Mouse (Mus musculus) forebrain, embryonic 15.5 days (tissue): ENCODE results near the gene Ccdc114. TPM values are rescaled to one million over a fixed set of nuclear protein-coding genes. Genes with fewer than 3 reads are reported as not detected.

Source experiments
- polyA plus RNA-seq: library from polyadenylated mRNA; unstranded; fragments of >200 nt; fragmentation: Nextera tagmentation; extraction: Ambion mirVana; gene quantifications from 2 replicates; pipeline ENCODE4 v1.2.1, GENCODE M21; 2015

Gene Ccdc114
- polyA plus RNA-seq, 1 experiment from 2014 or later, result 4.9 TPM

Other genes starting within 250 kb of the Ccdc114 start
- 0.29 and 0.45 TPM in 2 replicates for gene Ntn5, start 240.1 kb upstream of the Ccdc114 start, polyA plus RNA-seq
- 0.14 TPM in 1 of 2 replicates, not detected in the other for gene Sec1, start 229.7 kb upstream of the Ccdc114 start, polyA plus RNA-seq
- 39.0 and 39.8 TPM in 2 replicates for gene Car11, start 224.2 kb upstream of the Ccdc114 start, polyA plus RNA-seq
- gene Dbp, start 219.0 kb upstream of the Ccdc114 start, polyA plus RNA-seq, result 3.6 and 4.1 TPM in 2 replicates
- gene Rpl18, start 208.6 kb upstream of the Ccdc114 start, polyA plus RNA-seq, result 633 and 683 TPM in 2 replicates
- gene Sphk2, start 206.1 kb upstream of the Ccdc114 start, polyA plus RNA-seq, result 29.0 and 30.2 TPM in 2 replicates
- gene Fam83e, start 202.9 kb upstream of the Ccdc114 start, polyA plus RNA-seq, result 0.37 and 1.0 TPM in 2 replicates
- not detected in 2 replicates for gene Spaca4, start 198.3 kb upstream of the Ccdc114 start, polyA plus RNA-seq
- 21.7 and 22.9 TPM in 2 replicates for gene Lmtk3, start 140.3 kb upstream of the Ccdc114 start, polyA plus RNA-seq
- 6.0 and 7.6 TPM in 2 replicates for gene Sult2b1, start 139.4 kb upstream of the Ccdc114 start, polyA plus RNA-seq
- gene Cyth2, start 109.5 kb upstream of the Ccdc114 start, polyA plus RNA-seq, result 376 and 383 TPM in 2 replicates
- 0.55 and 0.98 TPM in 2 replicates for gene Kcnj14, start 99.3 kb upstream of the Ccdc114 start, polyA plus RNA-seq
- 46.8 and 46.9 TPM in 2 replicates for gene Grwd1, start 93.1 kb upstream of the Ccdc114 start, polyA plus RNA-seq
- gene Kdelr1, start 51.3 kb upstream of the Ccdc114 start, polyA plus RNA-seq, result 33.3 and 38.3 TPM in 2 replicates
- 0.84 and 0.92 TPM in 2 replicates for gene Grin2d, start 45.7 kb upstream of the Ccdc114 start, polyA plus RNA-seq
- 0.33 TPM in 1 of 2 replicates, not detected in the other for gene Syngr4, start 27.4 kb upstream of the Ccdc114 start, polyA plus RNA-seq
- 4.8 and 5.7 TPM in 2 replicates for gene Tmem143, start 27.1 kb upstream of the Ccdc114 start, polyA plus RNA-seq
- 17.2 and 18.5 TPM in 2 replicates for gene Emp3, start 2.7 kb upstream of the Ccdc114 start, polyA plus RNA-seq
- 0.27 TPM in 2 replicates for gene Abcc6, start 106.2 kb downstream of the Ccdc114 start, polyA plus RNA-seq
- gene Nomo1, start 109.6 kb downstream of the Ccdc114 start, polyA plus RNA-seq, result 42.2 and 42.4 TPM in 2 replicates
- 4.8 and 5.2 TPM in 2 replicates for gene Kcnj11, start 176.7 kb downstream of the Ccdc114 start, polyA plus RNA-seq